11 mouse cellular contexts compared by ENCODE assay signal in genomic region chr4:140628971-140629370, GRCm38 (mm10). TPM values are rescaled to one million over a fixed set of nuclear protein-coding genes. Genes with fewer than 3 reads are reported as not detected.
DNase-seq lines count a peak whose midpoint lies in the region; ATAC-seq and TF ChIP-seq lines count a peak whose summit lies in the region.
"Had no signal": no experiment of that assay in that cellular context is flagged by ENCODE, and none has a peak within 500 bp of the region (broad histone marks: within the 10 kb centered on the region; RNA-seq: fewer than 3 reads in every experiment).

No protein-coding gene starts in this region.

- H3K36me3 ChIP-seq in kidney, postnatal 0 days (ENCODE audit: insufficient read depth, low read length) = no peaks in the 10 kb centered on the region
- peaks cover 6% of the 10 kb centered on the region; the same call in 1 of the 2 replicates for H3K36me3 ChIP-seq in embryonic facial prominence, embryonic 12.5 days
- H3K36me3 ChIP-seq in limb, embryonic 14.5 days (ENCODE audit: control insufficient read depth, insufficient read depth, low read length) = peaks cover 13% of the 10 kb centered on the region; the same call in 1 of the 2 replicates
- H3K36me3 ChIP-seq: liver, embryonic 15.5 days had no signal

- ATAC-seq in kidney, postnatal 0 days (replicated peaks; ENCODE audit: low FRiP score, low read depth) = no peak
- no peak for ATAC-seq in embryonic facial prominence, embryonic 12.5 days (ENCODE audit: insufficient number of reproducible peaks, insufficient read depth, low FRiP score, low TSS enrichment)
- no peak for ATAC-seq in limb, embryonic 14.5 days (ENCODE audit: low FRiP score, low read depth)

- no peak overlapping the region for H3K4me3 ChIP-seq in kidney, postnatal 0 days (replicated peaks; ENCODE audit: low read depth, low read length)
- H3K4me3 ChIP-seq in embryonic facial prominence, embryonic 12.5 days = no peak overlapping the region
- no peak overlapping the region for H3K4me3 ChIP-seq in limb, embryonic 14.5 days (replicated peaks; ENCODE audit: low read length)
- no peak overlapping the region for H3K4me3 ChIP-seq in lung, adult 2 months (replicated peaks; ENCODE audit: extremely low read depth, low read depth, low read length)
- H3K4me3 ChIP-seq: liver, embryonic 15.5 days; megakaryocyte, embryonic 14.5 days had no signal

- H3K9me3 ChIP-seq in kidney, postnatal 0 days (replicated peaks; ENCODE audit: low read length) = no peaks in the 10 kb centered on the region
- no peaks in the 10 kb centered on the region for H3K9me3 ChIP-seq in embryonic facial prominence, embryonic 12.5 days
- H3K9me3 ChIP-seq in limb, embryonic 14.5 days (ENCODE audit: control insufficient read depth, low read length) = no peaks in the 10 kb centered on the region
- H3K9me3 ChIP-seq: liver, embryonic 15.5 days; megakaryocyte, embryonic 14.5 days had no signal

- TF ChIP-seq POLR2A in limb, embryonic 14.5 days (IDR thresholded peaks at IDR 0.05; ENCODE audit: borderline replicate concordance, extremely low read depth, insufficient read depth, insufficient read length) = no peak
- no peak for TF ChIP-seq POLR2A in lung, adult 2 months (IDR thresholded peaks at IDR 0.05; ENCODE audit: borderline replicate concordance, extremely low read depth, low read depth, low read length)

- no peak for TF ChIP-seq CTCF in kidney, postnatal 0 days (IDR thresholded peaks at IDR 0.05; ENCODE audit: low read depth)
- TF ChIP-seq CTCF in lung, adult 2 months (IDR thresholded peaks at IDR 0.05; ENCODE audit: insufficient read depth, low read length) = no peak

- peaks cover 56% of the 10 kb centered on the region for H3K4me1 ChIP-seq in kidney, postnatal 0 days (replicated peaks; ENCODE audit: insufficient read depth, low read length)
- H3K4me1 ChIP-seq in embryonic facial prominence, embryonic 12.5 days = peaks cover 46% of the 10 kb centered on the region
- H3K4me1 ChIP-seq in limb, embryonic 14.5 days (ENCODE audit: control insufficient read depth, insufficient read depth, low read length) = peaks cover 28% of the 10 kb centered on the region
- peaks cover 10% of the 10 kb centered on the region for H3K4me1 ChIP-seq in lung, adult 2 months (ENCODE audit: control insufficient read depth, insufficient read depth, low read length)

- H3K9ac ChIP-seq in kidney, postnatal 0 days (ENCODE audit: low read depth, low read length) = no peak overlapping the region
- H3K9ac ChIP-seq in embryonic facial prominence, embryonic 12.5 days = no peak overlapping the region
- no peak overlapping the region for H3K9ac ChIP-seq in limb, embryonic 14.5 days (ENCODE audit: low read depth, low read length, severe bottlenecking)
- H3K9ac ChIP-seq: liver, embryonic 15.5 days had no signal

- WGBS in kidney, postnatal 0 days = 48% methylated on average over 4 of the region's 4 CpGs
- 67% methylated on average over 4 of the region's 4 CpGs for WGBS in embryonic facial prominence, embryonic 12.5 days
- 66% methylated on average over 4 of the region's 4 CpGs for WGBS in limb, embryonic 14.5 days
- WGBS in lung, adult 2 months = 53% methylated on average over 4 of the region's 4 CpGs

- H3K27ac ChIP-seq in kidney, postnatal 0 days = peak overlapping the region; percentile 42; the same call in 1 of the 2 replicates
- 0 out of 2 replicates have a peak overlapping the region, but pooled peaks have one; percentile 54 for H3K27ac ChIP-seq in embryonic facial prominence, embryonic 12.5 days
- peak overlapping the region; percentile 4; the same call in 1 of the 2 replicates for H3K27ac ChIP-seq in limb, embryonic 14.5 days (replicated peaks; ENCODE audit: low read depth, low read length)
- H3K27ac ChIP-seq: liver, embryonic 15.5 days had no signal

- peak; percentile 94 for DNase-seq in heart, adult 11 months
- DNase-seq in heart, postnatal 25 days (ENCODE audit: low spot score) = no peak
- DNase-seq in kidney, postnatal 0 days (ENCODE audit: low spot score) = peak; percentile 54
- no peak for DNase-seq in kidney, adult 18-20 months
- no peak for DNase-seq in limb, embryonic 14.5 days (ENCODE audit: low spot score)
- no peak for DNase-seq in right cerebral cortex, postnatal 10 days (ENCODE audit: low spot score in 2 of 2)
- no peak for DNase-seq in lung, adult 2 months
- DNase-seq: kidney, postnatal 36 days had no signal

- H3K4me2 ChIP-seq in kidney, postnatal 0 days (ENCODE audit: low read length) = no peak overlapping the region
- no peak overlapping the region for H3K4me2 ChIP-seq in embryonic facial prominence, embryonic 12.5 days (replicated peaks)
- no peak overlapping the region for H3K4me2 ChIP-seq in limb, embryonic 14.5 days (replicated peaks; ENCODE audit: low read depth, low read length, severe bottlenecking)
- H3K4me2 ChIP-seq: liver, embryonic 15.5 days had no signal

- intact Hi-C loops in heart, postnatal 25 days (cut with DNase I) = no loop called here

- no peaks in the 10 kb centered on the region for H3K27me3 ChIP-seq in kidney, postnatal 0 days (ENCODE audit: insufficient read depth, low read length)
- no peaks in the 10 kb centered on the region for H3K27me3 ChIP-seq in embryonic facial prominence, embryonic 12.5 days
- no peaks in the 10 kb centered on the region for H3K27me3 ChIP-seq in limb, embryonic 14.5 days (ENCODE audit: control insufficient read depth, insufficient read depth, low read length)
- H3K27me3 ChIP-seq: liver, embryonic 15.5 days had no signal

RNA-seq across cellular contexts. Expression of gene Arhgef10l, which starts 36.8 kb away (rescaled TPM):
- total RNA-seq in heart, postnatal 25 days (2021) = 10 to 100 TPM; 62.4 to 63.9 TPM
- 21.2 and 22.2 TPM in 2 replicates for polyA plus RNA-seq in kidney, postnatal 0 days (2015; fragmentation: Nextera tagmentation; extraction: Ambion mirVana)
- 17.4 and 19.7 TPM in 2 replicates for polyA plus RNA-seq in embryonic facial prominence, embryonic 12.5 days (2016; fragmentation: Nextera tagmentation; extraction: Ambion mirVana)
- polyA plus RNA-seq in limb, embryonic 14.5 days (2012; rRNA removed) = 19.5 and 25.4 TPM in 2 replicates
- polyA plus RNA-seq in limb, embryonic 14.5 days (2014; fragmentation: Nextera tagmentation; extraction: Ambion mirVana) = 13.7 and 15.2 TPM in 2 replicates
- polyA plus RNA-seq in lung, adult 2 months (2012; rRNA removed) = 29.2 and 34.6 TPM in 2 replicates

Comparison
In these comparisons a context has a peak if more than half of its experiments do, and no peak if none do; other contexts are left out.
1. DNase-seq: peak in heart, adult 11 months (single experiment) and kidney, postnatal 0 days (single experiment); none in heart, postnatal 25 days (single experiment), kidney, adult 18-20 months (single experiment), limb, embryonic 14.5 days (single experiment), right cerebral cortex, postnatal 10 days (0 of 2) and lung, adult 2 months (single experiment).
2. H3K27ac ChIP-seq: peak in every context shown above with its lines; median percentile 54 in embryonic facial prominence, embryonic 12.5 days; 42 in kidney, postnatal 0 days; 4 in limb, embryonic 14.5 days.